Mouse (Mus musculus): ENCODE results near the gene Cyp2ab1.
"Not testable (repeated sequence)": the region's sequence is repeated elsewhere in the genome, so short reads cannot be mapped to it uniquely, and the experiment has no call there.

Gene Cyp2ab1

DNA sequence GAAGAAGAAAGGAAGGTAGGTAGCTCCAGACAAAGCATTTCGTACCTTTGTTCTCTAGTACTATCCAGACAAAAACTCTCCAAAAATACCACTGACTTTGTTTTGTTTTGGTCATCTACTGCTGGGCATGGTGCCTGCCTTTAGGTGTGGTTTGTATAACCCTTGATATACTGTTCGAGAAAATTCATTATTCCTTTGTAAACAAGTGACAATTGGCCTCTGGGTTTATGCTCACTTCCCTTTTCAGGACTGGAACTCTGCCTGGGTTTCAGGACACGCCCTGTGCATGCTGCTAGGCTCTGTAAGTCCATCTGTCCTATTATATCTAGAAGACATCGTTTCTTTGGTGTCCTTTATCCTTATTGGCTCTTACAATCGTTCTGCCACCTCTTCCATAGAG lies at the start of gene Cyp2ab1:
Gene Cyp2ab1 (minus strand): TSS at position 119 of the 400 bp plus-strand sequence.
- no peak for DNase-seq (ENCODE audit: low read depth, low spot score)

DNA sequence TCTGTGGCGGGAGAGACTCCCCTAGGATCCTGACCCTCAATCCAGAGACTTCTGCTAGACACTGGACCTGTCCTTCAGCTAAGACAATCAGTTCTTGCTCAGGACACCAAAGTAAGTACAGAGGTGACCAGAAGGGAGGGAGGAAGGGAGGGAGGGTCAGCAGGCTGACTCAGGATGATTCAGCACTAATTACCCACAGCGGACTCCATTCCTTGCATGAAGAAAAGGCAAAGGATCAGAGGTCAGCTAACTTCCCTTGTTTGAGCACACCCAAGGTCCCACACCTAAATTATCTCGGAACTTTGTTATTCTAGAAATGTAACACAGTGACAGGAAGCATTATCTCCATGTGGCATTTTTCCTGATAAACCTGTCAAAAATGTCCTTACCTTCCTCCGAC lies 46.5 kb upstream of the Cyp2ab1 start:
- DNase-seq (ENCODE audit: low read depth, low spot score), result no peak

- DNase-seq (ENCODE audit: low read depth, low spot score), result no peak
Measured at GRCm38 (mm10) chr16:20368221-20368620, 43.0 kb upstream of the Cyp2ab1 start.

GRCm38 (mm10) chr16:20362121-20362520 lies 36.9 kb upstream of the Cyp2ab1 start:
- no peak for DNase-seq (ENCODE audit: low read depth, low spot score)

DNA sequence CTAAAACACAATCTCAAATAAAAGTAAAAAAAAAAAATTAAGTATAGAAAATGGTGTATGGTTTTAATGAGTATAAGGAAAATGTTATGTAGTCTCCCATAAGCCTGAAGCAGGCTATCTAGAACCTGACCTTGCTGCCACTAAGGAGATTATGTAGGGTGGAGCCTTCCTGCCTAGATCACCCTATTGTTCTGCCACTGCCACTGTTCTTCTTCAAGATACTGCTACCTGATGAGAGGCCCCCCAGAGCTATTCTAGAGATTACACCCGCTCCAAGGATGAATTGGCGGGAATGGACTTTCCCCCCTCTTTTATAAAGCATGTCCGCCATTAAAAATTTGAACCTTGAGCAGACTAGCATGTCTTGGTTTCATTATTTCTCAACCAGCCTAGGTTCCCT lies 36.3 kb upstream of the Cyp2ab1 start:
- DNase-seq (ENCODE audit: low read depth, low spot score), result not testable (repeated sequence)

GRCm38 (mm10) chr16:20359643-20360295 lies 34.6 kb upstream of the Cyp2ab1 start:
- DNase-seq (ENCODE audit: low read depth, low spot score), result no peak

DNA sequence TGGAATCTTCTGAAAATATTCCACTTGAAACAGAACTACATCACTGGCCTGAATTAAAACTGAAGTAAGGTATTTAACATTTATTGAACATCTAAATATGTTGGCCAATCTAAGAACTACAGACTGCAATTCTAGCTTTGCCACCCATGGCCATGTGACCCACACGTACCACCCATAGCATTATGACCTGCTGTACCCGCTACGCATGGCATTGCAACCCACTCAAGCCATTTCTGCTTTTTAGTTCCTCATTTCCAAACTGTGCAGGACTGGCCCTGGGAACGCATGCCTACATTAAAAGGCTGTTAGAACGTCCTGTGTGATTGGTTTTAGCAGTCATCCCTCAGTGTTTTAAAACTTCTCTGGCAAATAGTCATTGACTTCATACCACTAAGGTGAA lies 32.6 kb upstream of the Cyp2ab1 start:
- DNase-seq (ENCODE audit: low read depth, low spot score), result no peak

DNA sequence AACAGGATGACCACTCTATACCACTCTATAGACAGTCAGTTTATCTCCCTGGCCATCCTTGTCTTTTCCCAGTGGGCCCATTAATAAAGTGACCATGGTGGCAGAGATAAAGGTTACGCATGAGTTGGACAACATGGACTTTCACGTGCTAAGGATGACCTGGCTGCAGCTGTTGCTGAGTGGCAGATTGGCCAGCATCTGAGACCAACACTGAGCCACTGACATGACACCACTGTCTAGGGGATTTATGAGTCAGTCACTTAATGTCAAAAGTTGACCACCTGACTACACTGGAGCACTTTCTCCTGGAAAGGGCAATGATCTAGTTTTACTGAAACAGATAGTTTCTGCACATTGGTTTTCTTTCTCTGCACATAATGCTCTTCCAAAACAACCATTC lies 29.6 kb upstream of the Cyp2ab1 start:
- DNase-seq (ENCODE audit: low read depth, low spot score), result no peak

DNA sequence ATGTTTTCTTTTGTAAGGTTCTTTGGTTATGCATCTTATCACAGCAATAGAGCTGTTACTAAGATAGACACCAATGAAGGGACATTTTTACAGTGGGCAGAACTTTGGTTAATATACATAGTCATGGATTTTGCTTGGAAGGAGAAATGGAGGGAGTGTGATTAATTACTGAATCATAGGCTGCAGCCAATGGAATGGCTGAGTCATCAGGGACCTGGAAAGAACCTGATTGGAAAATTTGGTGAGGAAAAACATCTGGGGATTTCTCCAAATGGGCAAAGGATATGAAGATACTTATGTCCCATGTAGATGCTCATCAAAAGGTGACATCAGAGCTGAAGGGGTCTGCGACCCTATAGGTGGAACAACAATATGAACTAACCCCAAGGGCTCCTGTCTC lies 28.8 kb upstream of the Cyp2ab1 start:
- DNase-seq (ENCODE audit: low read depth, low spot score), result peak; percentile 36

- DNase-seq (ENCODE audit: low read depth, low spot score), result no peak
Measured at GRCm38 (mm10) chr16:20345464-20345863, 20.3 kb upstream of the Cyp2ab1 start.

DNA sequence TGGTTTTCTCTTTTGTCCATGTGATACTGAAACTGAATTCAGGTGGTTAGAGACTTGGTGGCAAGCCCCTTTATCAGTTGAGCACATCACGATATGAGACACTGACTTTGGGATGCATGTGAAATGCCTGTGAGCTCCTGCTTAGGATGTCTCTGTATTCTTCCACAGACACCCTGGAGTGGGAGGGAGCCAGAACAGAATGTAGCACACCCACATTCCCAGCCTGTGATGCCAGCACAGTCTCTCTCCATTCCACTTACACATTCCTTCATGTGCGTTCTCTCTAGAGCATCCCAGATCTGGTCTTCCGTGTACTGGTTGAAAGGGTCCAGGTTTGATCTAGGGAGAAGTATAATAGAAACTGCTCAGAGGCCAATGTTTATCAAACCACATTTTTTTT lies 13.4 kb upstream of the Cyp2ab1 start:
- peak; percentile 90 for DNase-seq (ENCODE audit: low read depth, low spot score)

GRCm38 (mm10) chr16:20334918-20335317 lies 9.7 kb upstream of the Cyp2ab1 start:
- no peak for DNase-seq (ENCODE audit: low read depth, low spot score)

DNA sequence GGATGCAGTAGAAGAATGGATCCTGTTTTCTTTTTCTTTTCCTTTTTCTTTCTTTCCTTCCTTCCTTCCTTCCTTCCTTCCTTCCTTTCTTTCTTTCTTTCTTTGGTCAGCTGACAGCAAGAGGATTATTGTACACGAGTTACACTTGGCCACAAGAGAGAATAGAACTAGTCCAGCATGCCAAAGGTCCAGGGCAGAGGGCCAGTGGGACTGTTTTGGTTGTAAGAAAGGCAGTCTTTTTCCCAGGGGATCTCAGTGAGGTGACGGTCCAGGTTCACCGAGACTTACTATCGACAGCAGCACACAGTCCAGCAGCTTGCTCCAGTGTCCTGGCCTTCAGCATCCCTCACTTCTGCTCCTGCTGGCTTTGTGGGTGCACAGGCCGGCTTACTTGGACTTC lies 3.1 kb upstream of the Cyp2ab1 start:
- no peak for DNase-seq (ENCODE audit: low read depth, low spot score)

DNA sequence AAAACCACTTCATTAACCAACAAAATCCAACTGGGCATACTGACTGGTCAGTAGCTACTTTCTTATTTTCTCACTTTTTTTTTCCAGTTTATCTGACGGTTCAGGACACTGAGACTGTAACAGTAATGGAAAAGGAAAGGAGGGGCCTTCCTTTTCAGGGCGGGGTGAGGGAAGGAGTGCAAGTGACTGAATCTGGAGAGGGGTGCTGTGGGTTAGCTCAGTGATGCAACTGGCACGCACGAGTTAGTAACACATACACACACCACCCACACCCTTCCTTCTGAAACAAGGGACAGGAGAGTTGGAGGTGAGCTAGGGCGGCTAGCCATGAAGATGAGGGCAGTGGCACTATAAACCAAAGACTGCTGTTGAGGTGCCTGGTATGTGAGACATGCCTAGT lies 1.3 kb downstream of the Cyp2ab1 start:
- no peak for DNase-seq (ENCODE audit: low read depth, low spot score)

DNA sequence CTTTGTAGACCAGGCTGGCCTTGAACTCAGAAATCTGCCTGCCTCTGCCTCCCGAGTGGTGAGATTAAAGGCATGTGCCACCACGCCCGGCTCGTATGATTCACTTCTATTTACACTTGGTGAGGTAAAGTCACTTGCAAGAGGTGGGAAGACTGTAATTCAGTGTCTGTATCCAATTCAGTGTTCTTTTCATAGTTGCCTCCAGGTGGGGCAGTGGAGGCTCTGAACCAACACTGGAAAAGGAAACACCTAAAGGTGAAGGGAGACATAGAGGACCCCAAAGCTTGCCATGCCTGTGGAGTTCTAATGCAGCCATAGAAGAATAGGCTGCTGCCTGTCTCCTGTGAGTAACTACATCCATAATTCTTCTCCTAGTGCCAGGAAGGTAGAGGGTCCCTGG lies 2.9 kb downstream of the Cyp2ab1 start:
- no peak for DNase-seq (ENCODE audit: low read depth, low spot score)

DNA sequence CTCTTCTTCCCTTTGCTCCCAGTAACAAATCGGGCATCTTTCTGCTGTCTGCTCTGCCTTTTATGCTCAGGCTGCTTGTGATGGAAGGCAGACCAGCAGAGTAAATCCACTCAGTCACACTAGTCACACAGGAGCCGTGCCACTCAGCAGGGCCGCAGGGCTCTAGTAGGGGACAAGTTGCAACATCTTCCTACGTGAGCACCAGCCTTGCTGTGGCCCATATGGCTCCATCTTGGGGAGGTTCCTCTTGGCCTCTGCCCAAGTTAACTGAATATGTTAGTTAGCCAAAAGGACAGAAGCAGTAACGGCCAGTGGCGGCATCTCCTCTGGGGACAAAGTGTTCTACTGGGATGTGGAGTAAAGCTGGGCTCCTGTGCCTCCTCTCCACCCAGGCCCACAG lies 8.4 kb downstream of the Cyp2ab1 start:
- no peak for DNase-seq (ENCODE audit: low read depth, low spot score)

GRCm38 (mm10) chr16:20315266-20315665 lies 9.9 kb downstream of the Cyp2ab1 start:
- DNase-seq (ENCODE audit: low read depth, low spot score), result no peak

DNA sequence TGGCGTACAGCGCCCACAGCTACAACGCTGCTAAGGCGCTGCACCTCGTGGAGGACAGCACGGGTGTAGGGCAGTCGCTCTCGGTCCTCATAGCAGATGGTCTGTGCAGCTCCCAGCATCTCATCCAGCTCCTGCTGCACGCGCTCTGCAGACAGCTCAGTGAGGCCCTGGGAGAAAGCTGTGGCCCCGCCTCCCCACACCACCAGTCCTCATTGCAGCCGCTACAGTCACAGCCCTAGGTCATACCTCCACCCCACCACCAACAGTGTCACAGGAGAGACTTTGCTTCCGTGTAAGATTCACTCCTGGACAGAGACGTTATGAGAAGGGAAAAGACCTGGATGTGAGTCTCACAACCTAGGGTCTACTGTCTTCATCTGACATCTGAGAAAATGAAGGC lies 12.9 kb downstream of the Cyp2ab1 start:
- no peak for DNase-seq (ENCODE audit: low read depth, low spot score)

DNA sequence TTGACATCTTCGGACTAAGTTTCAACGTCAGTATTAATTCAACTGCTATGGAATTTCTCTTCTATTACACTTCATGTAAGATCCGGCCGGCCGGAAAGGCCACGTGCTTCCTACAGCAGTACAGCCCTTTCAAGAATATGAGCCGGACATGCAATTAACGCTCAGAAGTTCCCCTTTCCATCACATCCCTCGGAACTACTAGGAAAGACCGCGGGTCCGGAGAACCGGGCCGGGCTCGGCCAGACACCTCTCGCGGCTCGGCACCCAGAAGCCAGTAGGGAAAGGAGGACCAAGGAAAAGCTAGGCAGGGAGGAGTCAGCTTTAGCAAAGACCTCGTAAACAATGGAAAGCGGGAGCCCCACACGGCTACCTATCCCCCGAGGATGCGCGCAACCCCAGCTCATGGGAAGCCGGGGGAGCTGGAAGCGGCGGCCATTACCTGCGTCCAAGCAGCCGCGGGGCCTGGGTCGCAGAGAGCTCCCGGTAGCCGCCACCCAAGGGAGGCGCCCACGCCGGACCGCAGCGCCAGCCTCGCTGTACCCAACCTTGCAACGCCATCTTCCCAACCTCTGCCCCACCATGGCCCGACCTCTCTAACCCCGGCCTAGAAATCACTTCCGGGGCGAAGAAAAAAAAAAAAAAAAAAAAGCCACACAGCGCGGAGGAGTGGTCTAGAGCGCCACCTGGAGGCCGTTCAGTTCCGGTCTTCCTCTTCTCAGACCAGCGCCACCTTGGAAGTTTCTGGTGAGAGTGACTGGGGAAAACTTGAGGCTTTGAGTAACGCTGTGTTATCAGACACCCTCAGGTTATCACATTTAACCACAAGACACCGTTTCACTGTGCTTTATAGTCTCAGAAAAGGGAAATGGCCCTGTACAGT lies 23.2 kb downstream of the Cyp2ab1 start, which contains the start of gene Parl:
Gene Parl (minus strand): TSS at position 618 of the 880 bp plus-strand sequence.
- peak; percentile 95 for DNase-seq (ENCODE audit: low read depth, low spot score)

- no peak for DNase-seq (ENCODE audit: low read depth, low spot score)
Measured at GRCm38 (mm10) chr16:20300076-20300475, 25.1 kb downstream of the Cyp2ab1 start.

- DNase-seq (ENCODE audit: low read depth, low spot score), result peak; percentile 58
Measured at GRCm38 (mm10) chr16:20280238-20280637, 45.0 kb downstream of the Cyp2ab1 start.

DNA sequence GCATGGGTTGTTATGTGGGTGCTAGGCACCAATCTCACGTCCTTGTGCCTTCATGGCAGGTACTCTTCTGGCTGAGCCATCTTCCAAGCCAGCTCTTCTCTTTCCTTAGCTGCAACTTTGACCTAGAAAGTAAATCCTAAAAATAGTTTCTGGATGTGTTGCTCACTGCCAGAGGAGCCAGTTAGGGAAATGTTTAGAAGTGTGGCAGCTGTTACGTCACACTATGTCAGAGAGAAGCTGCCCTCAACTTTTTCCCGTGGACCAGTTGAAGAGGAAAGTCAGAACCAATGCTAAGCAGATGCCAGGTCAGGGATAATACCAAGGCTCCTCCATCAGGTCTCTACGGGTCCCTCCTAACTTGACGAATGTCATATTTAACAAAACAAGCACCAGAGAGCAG lies 45.8 kb downstream of the Cyp2ab1 start:
- DNase-seq (ENCODE audit: low read depth, low spot score), result no peak

DNA sequence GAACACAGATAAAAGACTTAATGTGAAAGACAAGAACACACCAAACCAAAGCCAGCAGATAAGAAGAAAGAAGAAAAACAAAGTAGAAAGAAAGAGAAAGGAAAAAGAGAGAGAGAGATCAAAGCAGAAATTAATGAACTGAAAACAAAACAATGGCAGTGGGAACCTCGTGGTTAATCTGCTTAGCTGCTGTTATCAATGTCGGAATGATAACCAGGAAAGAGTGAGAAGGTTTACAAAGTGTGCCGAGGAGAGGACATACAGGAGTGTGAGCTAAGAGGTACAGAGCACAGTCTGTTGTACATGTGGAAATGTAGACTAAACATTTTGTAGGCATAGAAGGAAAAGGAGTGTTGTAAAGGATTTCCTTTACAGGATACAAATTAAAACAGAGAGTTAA lies 52.2 kb downstream of the Cyp2ab1 start:
- DNase-seq (ENCODE audit: low read depth, low spot score), result no peak

Data from brain, adult 2 months (tissue).